Mouse (Mus musculus) embryonic fibroblast, embryonic 13.5 days (primary cell): ENCODE measurements around the gene Kifc5b.

Experiments
- CTCF ChIP-seq: IDR thresholded peaks from 2 replicates; pipeline ENCODE4 v1.5.1; 2011; ENCODE audit warnings: mild to moderate bottlenecking, control low read depth, low read length, moderate library complexity, borderline replicate concordance; ENCODE audit not compliant: insufficient read depth
- POLR2A ChIP-seq: IDR thresholded peaks from 2 replicates; pipeline ENCODE4 v1.6.1; 2011; ENCODE audit warnings: low read depth, mild to moderate bottlenecking, control low read depth, low read length, moderate library complexity

- TF ChIP-seq CTCF (no peak), POLR2A (no peak)
These were observed 58.5 kb downstream of the Kifc5b start for GRCm38 (mm10) chr17:26975415-26975814.
